Mouse (Mus musculus) hindbrain, embryonic 16.5 days (tissue): ENCODE results near the gene Gpx8. TPM values are rescaled to one million over a fixed set of nuclear protein-coding genes. Genes with fewer than 3 reads are reported as not detected.

Experiments
- microRNA counts: library from miRNA; unstranded; fragments of <30 nt; microRNA quantifications from one replicate; lab custom pipeline; 2016
- microRNA-seq: library from miRNA; unstranded; fragments of <30 nt; microRNA quantifications from one replicate; pipeline ENCODE4, GENCODE M21; 2017
- polyA plus RNA-seq: library from polyadenylated mRNA; unstranded; fragments of >200 nt; fragmentation: Nextera tagmentation; extraction: Ambion mirVana; gene quantifications from 2 replicates; pipeline ENCODE4 v1.2.1, GENCODE M21; 2015

The Gpx8 gene
- polyA plus RNA-seq, 1 experiment from 2014 or later, result 60.3 TPM

MicroRNAs within 50 kb of the gene (microRNA counts, 519-probe panel; counts per million panel counts)
- 2,794 counts per million, percentile 75 among the panel's probes with 10 or more counts for microRNA mmu-miR-449a (lab: Ali Mortazavi, UCI)
- not detected for microRNA mmu-miR-449b (lab: Ali Mortazavi, UCI)
- microRNA mmu-miR-449c (lab: Ali Mortazavi, UCI), result 786 counts per million, percentile 4 among the panel's probes with 10 or more counts

Small RNAs within 50 kb of the gene (microRNA-seq; reads per million reads assigned to microRNA genes)
- gene Mir449a (4,335 reads per million, percentile 90 among the genes with 10 or more reads in this experiment), gene Mir449b (2.9 reads per million, percentile 7 among the genes with 10 or more reads in this experiment), gene Mir449c (2.7 reads per million, percentile 6 among the genes with 10 or more reads in this experiment)

Other genes with a start within 250 kb of the Gpx8 start
- gene Plpp1, start 245.6 kb downstream of the Gpx8 start, polyA plus RNA-seq, result 78.8 and 85.8 TPM in 2 replicates
- 49.0 and 61.1 TPM in 2 replicates for gene Mtrex, start 119.0 kb downstream of the Gpx8 start, polyA plus RNA-seq
- 23.9 and 36.8 TPM in 2 replicates for gene Dhx29, start 119.0 kb downstream of the Gpx8 start, polyA plus RNA-seq
- gene Ccno, start 58.6 kb downstream of the Gpx8 start, polyA plus RNA-seq, result 0.98 and 1.2 TPM in 2 replicates
- 0.55 and 0.62 TPM in 2 replicates for gene Mcidas, start 52.6 kb downstream of the Gpx8 start, polyA plus RNA-seq
- 0.56 and 0.86 TPM in 2 replicates for gene Cdc20b, start 11.3 kb downstream of the Gpx8 start, polyA plus RNA-seq
- gene Gzma, start 54.6 kb upstream of the Gpx8 start, polyA plus RNA-seq, result 0.18 TPM in 1 of 2 replicates, not detected in the other
- gene Esm1, start 163.2 kb upstream of the Gpx8 start, polyA plus RNA-seq, result 2.0 and 2.3 TPM in 2 replicates
- 0.16 TPM in 1 of 2 replicates, not detected in the other for gene Gzmk, start 179.5 kb upstream of the Gpx8 start, polyA plus RNA-seq
- gene BC067074, start 246.7 kb upstream of the Gpx8 start, polyA plus RNA-seq, result 1.3 and 1.4 TPM in 2 replicates